Mouse (Mus musculus) right cerebral cortex, adult 2 months (tissue): ENCODE results near the gene Cyp2b9.
"Not testable (repeated sequence)": the region's sequence is repeated elsewhere in the genome, so short reads cannot be mapped to it uniquely, and the experiment has no call there.

Experiments used
- DNase-seq, 2 experiments: peaks; one replicate each; pipeline ENCODE4 v3.0.0; 2021 to 2022; ENCODE audit warnings: low spot score in 2 of 2

The Cyp2b9 gene

GRCm38 (mm10) chr7:26173111-26173510 is at the start of gene Cyp2b9:
Gene Cyp2b9, plus strand, starts transcription at chr7:26173411.
- not testable (repeated sequence) for DNase-seq

- DNase-seq, result not testable (repeated sequence)
These were observed 33.6 kb upstream of the Cyp2b9 start for GRCm38 (mm10) chr7:26139623-26140022.

DNA sequence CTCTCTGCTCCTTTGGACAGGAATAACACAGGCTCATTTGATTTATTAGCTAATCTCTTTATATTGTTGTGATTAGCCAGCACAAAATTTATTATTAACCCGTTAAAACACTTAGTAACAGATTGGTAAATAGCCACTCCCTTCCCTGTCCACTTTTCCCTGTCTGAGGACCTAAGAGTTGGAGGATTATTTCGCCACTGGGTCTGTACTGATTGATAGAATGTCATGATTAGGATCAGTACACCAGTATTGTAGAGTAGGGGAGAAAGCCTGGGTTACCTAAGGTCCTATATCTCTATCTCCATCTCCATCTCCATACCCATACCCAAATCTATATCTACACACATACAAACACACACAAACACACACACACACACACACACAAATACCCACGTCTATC is 29.6 kb upstream of the Cyp2b9 start:
- not testable (repeated sequence) for DNase-seq

- not testable (repeated sequence) for DNase-seq
These were observed 4.3 kb upstream of the Cyp2b9 start for GRCm38 (mm10) chr7:26168765-26169536.

DNA sequence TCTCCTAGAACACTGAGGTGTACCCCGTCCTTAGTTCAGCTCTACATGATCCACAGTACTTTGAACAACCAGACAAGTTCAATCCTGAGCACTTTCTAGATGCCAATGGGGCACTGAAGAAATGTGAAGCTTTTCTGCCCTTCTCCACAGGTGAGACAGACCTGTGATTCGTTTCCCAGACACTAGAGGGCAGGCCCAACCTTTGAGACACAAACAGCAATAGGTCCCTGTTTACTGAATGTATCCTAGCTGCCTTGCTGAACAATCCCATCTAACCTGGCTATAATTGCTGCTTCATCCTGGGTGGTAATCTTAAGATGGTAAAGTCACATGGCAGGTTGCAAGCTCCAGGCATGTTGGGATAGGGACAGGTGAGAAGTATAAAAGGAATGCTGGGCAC is 27.9 kb downstream of the Cyp2b9 start:
- no peak for DNase-seq

DNA sequence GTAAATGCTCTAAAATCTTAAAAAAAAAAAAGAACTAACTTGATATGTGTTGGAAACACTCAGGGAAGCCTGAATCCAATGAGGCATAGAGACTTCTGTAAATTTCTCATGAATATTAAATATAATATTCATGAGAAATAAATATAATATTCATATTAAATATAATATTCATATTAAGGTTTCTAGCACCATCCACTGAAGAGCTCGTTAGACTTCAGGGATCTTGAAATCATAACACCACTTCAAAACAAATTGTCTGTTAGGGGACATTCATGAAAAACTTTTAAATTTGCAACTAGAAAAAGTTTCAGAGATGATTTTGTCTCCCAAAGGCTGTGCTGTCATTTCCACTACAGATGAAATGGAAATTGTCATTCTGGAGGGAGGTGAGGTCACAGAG is 86.8 kb downstream of the Cyp2b9 start, which contains the start of gene Vmn1r184:
Gene Vmn1r184 (plus strand): TSS at position 301 of the 400 bp plus-strand sequence.
- DNase-seq, result not testable (repeated sequence)
